Mouse (Mus musculus) hindbrain, embryonic 13.5 days (tissue): ENCODE data around the gene Nucb1. TPM values are rescaled to one million over a fixed set of nuclear protein-coding genes. Genes with fewer than 3 reads are reported as not detected.
"Not testable (repeated sequence)": the region's sequence is repeated elsewhere in the genome, so short reads cannot be mapped to it uniquely, and the experiment has no call there.

ENCODE experiments used
- ATAC-seq: fragments of 200-750 bp; cut with Nextera tagmentation; 2 replicates; pipeline ENCODE4 v1.8.0; 2017; ENCODE audit warnings: moderate TSS enrichment; ENCODE audit not compliant: low FRiP score
- H3K27ac ChIP-seq: fragments of 300-500 bp; sonication (generic); 2 replicates; pipeline ENCODE4 v1.5.1; 2015; ENCODE audit warnings: inconsistent platforms, mild to moderate bottlenecking, moderate library complexity
- H3K27me3 ChIP-seq: fragments of 300-500 bp; sonication (generic); 2 replicates; pipeline ENCODE4 v1.6.1; 2015; ENCODE audit warnings: mild to moderate bottlenecking, inconsistent platforms
- H3K36me3 ChIP-seq: fragments of 300-500 bp; sonication (generic); 2 replicates; pipeline ENCODE4 v1.6.1; 2015; ENCODE audit warnings: mild to moderate bottlenecking, inconsistent platforms
- H3K4me1 ChIP-seq: fragments of 300-500 bp; sonication (generic); replicated peaks from 2 replicates; pipeline ENCODE4 v1.6.1; 2015; ENCODE audit warnings: inconsistent platforms
- H3K4me2 ChIP-seq: fragments of 300-500 bp; sonication (generic); 2 replicates; pipeline ENCODE4 v1.6.1; 2015; ENCODE audit warnings: inconsistent platforms, mild to moderate bottlenecking, moderate library complexity
- H3K4me3 ChIP-seq: fragments of 300-500 bp; sonication (generic); 2 replicates; pipeline ENCODE4 v1.5.1; 2015; ENCODE audit warnings: mild to moderate bottlenecking, inconsistent platforms
- H3K9ac ChIP-seq: fragments of 300-500 bp; sonication (generic); 2 replicates; pipeline ENCODE4 v1.6.1; 2015; ENCODE audit warnings: mild to moderate bottlenecking, inconsistent platforms
- H3K9me3 ChIP-seq: fragments of 300-500 bp; sonication (generic); 2 replicates; pipeline ENCODE4 v1.6.1; 2016; ENCODE audit warnings: inconsistent platforms
- WGBS: fragments of 180-500 bp; shearing (Covaris S2); methylation state at CpG from one replicate; pipeline ENCODE4 v1.1.7; 2015; 5-methylcytosine and 5-hydroxymethylcytosine counted together
- polyA plus RNA-seq: library from polyadenylated mRNA; unstranded; fragments of >200 nt; fragmentation: Nextera tagmentation; extraction: Ambion mirVana; gene quantifications from 2 replicates; pipeline ENCODE4 v1.2.1, GENCODE M21; 2015

The Nucb1 gene
- polyA plus RNA-seq, 1 experiment from 2014 or later: 121 TPM

DNA sequence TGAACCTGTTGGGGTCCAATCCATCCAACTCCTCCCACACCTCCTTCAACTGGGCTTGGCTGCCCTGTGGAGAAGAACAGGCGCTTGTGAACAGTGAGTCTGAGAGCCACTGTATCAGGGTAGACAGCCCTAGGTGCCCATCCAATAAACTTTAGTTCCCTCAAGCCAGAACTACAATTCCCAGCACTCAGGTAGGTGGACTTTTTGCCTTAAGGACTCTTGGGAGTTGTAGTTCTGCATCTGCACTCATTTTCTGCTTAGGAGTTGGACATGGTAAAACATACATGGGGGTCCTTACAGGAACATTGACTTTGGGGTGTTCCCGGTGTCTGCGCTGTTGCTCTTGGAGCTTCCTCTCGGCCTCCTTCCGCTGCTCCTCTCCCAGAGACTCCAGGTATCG is 11.8 kb downstream of the Nucb1 start:
- Histone ChIP-seq H3K9ac (no peak overlapping the region), H3K27ac (no peak overlapping the region), H3K4me2 (no peak overlapping the region), H3K9me3 (no peaks in the 10 kb centered on the region), H3K27me3 (no peaks in the 10 kb centered on the region), H3K4me3 (no peak overlapping the region), H3K4me1 (no peaks in the 10 kb centered on the region; the same call in 1 of the 2 replicates), H3K36me3 (peaks cover 95% of the 10 kb centered on the region)
- WGBS: 97% methylated on average over 6 of the region's 6 CpGs
- ATAC-seq: no peak

DNA sequence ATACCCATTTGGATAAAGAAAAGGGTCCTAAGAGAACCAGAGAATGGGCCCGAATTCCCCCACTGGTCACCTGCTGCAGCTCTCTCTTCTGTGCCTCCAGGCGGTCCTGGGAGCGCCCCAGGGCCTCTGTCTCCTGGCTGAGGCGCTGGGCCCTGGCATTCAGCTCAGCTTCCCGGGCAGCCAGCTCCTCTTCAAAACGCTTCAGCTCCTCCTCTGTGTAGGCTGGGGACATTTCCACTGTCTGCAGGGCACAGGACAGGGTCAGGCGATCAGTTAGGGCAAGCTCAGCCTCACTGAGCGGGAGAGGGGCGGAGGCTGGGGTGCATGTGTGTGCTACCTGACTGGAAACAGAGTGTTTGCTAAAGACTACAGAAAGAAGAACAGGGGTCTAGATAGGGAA is 15.7 kb downstream of the Nucb1 start:
- Histone ChIP-seq H3K9ac (no peak overlapping the region), H3K9me3 (no peaks in the 10 kb centered on the region), H3K4me2 (no peak overlapping the region), H3K4me1 (peaks cover 8% of the 10 kb centered on the region), H3K27me3 (no peaks in the 10 kb centered on the region), H3K27ac (no peak overlapping the region), H3K4me3 (no peak overlapping the region), H3K36me3 (peaks cover 76% of the 10 kb centered on the region)
- ATAC-seq: no peak
- 83% methylated on average over 9 of the region's 9 CpGs for WGBS

DNA sequence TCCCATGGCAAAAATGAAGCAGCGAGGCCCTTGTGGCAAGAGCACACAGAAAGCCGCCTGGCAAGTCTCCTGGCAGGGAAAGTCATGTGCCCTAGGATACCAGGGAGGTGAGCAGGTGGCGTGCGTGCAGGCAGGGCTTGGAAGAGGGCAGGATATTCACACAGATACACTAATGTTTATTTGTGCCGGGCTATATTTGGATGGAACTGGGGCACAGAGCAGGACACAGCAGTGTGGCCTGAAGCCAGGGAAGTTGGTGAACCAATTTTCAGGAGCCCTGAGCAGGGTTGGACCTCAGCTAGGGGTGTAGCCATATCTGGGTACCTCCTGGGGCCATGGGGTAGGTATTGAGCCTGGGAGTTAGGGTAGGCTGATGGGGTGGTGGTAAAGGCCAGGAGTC is 17.3 kb downstream of the Nucb1 start:
- no peak overlapping the region for H3K9ac ChIP-seq
- H3K27ac ChIP-seq: no peak overlapping the region
- H3K9me3 ChIP-seq: no peaks in the 10 kb centered on the region
- H3K27me3 ChIP-seq: no peaks in the 10 kb centered on the region
- H3K4me1 ChIP-seq: peaks cover 22% of the 10 kb centered on the region
- ATAC-seq: no peak
- no peak overlapping the region for H3K4me3 ChIP-seq
- H3K36me3 ChIP-seq: peaks cover 60% of the 10 kb centered on the region
- no peak overlapping the region for H3K4me2 ChIP-seq
- whole genome bisulfite sequencing: 96% methylated on average over 5 of the region's 5 CpGs

DNA sequence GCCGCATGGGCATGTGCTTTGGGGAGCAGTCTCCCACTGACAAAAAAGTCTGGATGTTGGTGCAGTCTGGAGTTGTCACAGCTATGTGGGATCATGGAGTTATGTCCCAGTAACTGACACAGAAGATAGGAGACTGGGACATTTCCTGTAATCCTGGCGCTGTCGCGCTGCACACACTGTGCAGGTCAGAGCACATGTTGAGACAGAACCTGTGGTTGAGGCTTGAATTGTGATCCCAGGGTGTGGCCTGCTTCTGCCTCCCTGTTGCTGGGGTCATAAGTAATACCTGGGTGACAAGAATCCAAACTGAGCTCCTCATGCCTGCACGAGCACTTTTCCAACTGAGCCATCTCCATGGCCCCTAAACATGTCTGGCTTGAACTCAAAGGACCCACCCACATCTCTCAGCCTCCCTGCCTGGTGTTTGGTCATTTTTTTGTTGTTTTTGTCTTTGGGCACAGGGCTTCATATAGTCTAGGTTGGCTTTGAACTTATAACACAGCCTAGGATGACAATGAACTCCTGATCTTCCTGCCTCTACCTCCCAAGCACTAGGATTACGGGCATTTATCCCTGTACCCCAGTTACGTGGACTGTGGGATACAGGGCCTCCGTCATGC is 17.9 kb downstream of the Nucb1 start:
- peaks cover 54% of the 10 kb centered on the region for H3K36me3 ChIP-seq
- no peak for ATAC-seq
- H3K4me3 ChIP-seq: no peak overlapping the region
- H3K9ac ChIP-seq: no peak overlapping the region
- H3K27ac ChIP-seq: no peak overlapping the region
- H3K4me1 ChIP-seq: peaks cover 25% of the 10 kb centered on the region
- no peaks in the 10 kb centered on the region for H3K9me3 ChIP-seq
- H3K27me3 ChIP-seq: no peaks in the 10 kb centered on the region
- H3K4me2 ChIP-seq: no peak overlapping the region
- WGBS: 97% methylated on average over 8 of the region's 8 CpGs

DNA sequence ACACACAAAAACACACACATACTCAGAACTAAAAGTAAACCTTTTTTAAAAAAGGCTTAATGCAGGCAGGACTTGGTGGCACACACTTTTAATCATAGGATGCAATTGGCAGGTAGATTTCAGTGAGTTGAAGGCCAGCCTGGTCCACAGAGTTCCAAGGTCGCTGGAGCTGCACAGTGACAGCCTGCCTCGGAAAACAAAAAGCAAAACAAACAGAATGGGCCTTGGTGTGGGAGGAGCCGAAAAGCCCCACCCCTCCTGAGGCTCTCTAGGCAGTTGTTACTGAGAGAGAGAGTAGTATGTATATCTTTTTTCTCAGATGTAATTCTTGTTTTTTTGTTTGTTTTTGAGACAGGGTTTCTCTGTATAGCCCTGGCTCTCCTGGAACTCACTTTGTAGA is 18.9 kb downstream of the Nucb1 start:
- H3K4me2 ChIP-seq: no peak overlapping the region
- peaks cover 43% of the 10 kb centered on the region for H3K36me3 ChIP-seq
- no peak overlapping the region for H3K27ac ChIP-seq
- ATAC-seq: no peak
- H3K9ac ChIP-seq: no peak overlapping the region; the same call in 1 of the 2 replicates
- H3K9me3 ChIP-seq: no peaks in the 10 kb centered on the region
- H3K4me3 ChIP-seq: no peak overlapping the region
- peaks cover 25% of the 10 kb centered on the region for H3K4me1 ChIP-seq
- WGBS: 25% methylated on average over 3 of the region's 3 CpGs
- H3K27me3 ChIP-seq: no peaks in the 10 kb centered on the region

DNA sequence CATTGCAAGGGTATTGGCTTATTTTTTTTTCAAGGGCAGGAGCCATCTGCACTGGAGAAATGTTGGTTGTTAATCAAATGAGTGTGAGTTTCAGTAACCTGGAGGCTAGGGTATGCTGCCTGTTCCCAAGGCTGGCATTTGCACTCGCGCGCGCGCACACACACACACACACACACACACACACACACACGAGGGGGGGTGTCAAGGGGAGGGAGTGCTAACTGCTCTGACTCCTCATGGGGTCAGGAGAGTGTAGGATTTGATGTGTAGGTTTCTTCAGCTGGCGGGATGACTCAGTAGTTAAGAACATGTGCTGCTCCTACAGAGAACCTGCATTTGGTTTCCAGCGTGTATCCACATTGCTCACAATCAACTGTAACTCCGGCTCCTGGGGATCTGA is 19.4 kb downstream of the Nucb1 start:
- Histone ChIP-seq H3K4me2 (no peak overlapping the region), H3K9me3 (no peaks in the 10 kb centered on the region), H3K36me3 (peaks cover 39% of the 10 kb centered on the region), H3K27me3 (no peaks in the 10 kb centered on the region), H3K4me3 (no peak overlapping the region), H3K27ac (no peak overlapping the region), H3K9ac (no peak overlapping the region; the same call in 1 of the 2 replicates), H3K4me1 (peaks cover 25% of the 10 kb centered on the region)
- ATAC-seq: no peak
- 54% methylated on average over 9 of the region's 9 CpGs for WGBS

DNA sequence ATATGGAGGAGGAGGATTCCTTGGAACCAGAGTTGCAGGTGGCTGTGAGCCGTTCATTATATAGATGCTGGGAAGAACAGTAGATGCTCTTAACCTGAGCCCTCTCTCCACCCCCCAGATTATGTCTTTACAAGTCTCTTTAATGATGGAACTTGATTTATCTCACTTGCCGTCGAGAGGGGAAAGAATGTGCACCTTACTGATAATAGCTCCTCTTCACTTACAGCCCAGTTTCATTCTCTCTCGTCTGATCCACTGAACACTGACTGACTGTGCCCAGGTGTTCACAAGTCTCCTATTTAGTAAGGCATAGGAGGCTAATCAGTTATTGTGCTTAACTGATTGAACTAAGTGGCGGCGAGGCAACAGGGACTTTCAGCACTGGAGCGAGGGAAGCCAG is 20.6 kb downstream of the Nucb1 start:
- H3K27me3 ChIP-seq: no peaks in the 10 kb centered on the region
- 82% methylated on average over 7 of the region's 7 CpGs for WGBS
- H3K4me3 ChIP-seq: no peak overlapping the region
- H3K4me2 ChIP-seq: no peak overlapping the region
- H3K27ac ChIP-seq: no peak overlapping the region
- H3K36me3 ChIP-seq: peaks cover 26% of the 10 kb centered on the region
- no peak for ATAC-seq
- no peaks in the 10 kb centered on the region for H3K9me3 ChIP-seq
- peaks cover 25% of the 10 kb centered on the region for H3K4me1 ChIP-seq
- no peak overlapping the region for H3K9ac ChIP-seq

DNA sequence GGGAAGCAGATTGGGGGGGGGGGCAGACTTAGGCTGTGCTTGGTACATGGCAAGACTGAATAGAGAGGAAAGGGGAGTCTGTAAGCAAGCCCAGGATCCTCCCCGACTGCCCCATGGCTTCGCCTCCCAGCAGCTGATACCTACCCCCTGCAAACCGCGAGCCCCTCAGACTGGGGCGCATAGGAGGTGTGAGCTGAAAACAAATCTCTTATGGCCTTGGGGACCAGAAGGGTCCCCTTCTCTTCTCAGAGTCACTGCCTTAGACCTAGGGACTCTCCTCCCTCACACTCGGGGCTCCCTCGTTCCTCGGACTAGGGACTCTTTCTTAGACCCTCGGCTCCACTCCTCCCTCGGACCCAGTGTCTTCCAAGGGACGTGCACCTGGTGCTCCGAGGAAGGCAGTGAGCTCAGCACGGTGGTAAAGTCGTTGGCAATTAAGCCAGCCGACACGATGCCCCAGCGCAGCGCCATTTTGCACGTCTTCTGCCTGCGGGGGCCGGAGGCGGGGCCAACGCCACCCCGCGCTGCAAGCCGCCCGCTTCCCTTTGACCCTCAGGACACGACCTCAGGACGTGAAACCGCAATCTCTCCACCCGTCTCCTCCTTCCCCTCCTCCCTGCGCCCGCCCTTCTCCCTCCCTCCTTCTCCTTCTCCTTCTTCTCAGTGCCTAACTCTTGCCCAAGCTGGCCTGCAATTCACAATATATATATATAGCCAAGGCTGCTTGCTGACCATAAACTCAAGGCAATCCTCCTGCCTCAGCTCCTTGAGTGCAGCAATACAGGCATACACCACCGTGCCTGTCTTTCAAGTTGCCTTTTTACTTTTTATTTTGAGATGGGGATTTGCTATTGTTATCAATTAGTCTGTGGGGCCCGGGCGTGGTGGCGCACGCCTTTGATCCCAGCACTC is 21.7 kb downstream of the Nucb1 start, which contains the start of gene Dhdh:
Gene Dhdh, minus strand, starts transcription at position 513 of the 912 bp plus-strand sequence.
- H3K27me3 ChIP-seq: no peaks in the 10 kb centered on the region
- WGBS: 10% methylated on average over 36 of the region's 38 CpGs
- H3K4me1 ChIP-seq: peaks cover 25% of the 10 kb centered on the region
- ATAC-seq: peak; percentile 66
- peak within 1 kb of the TSS; percentile 70 for H3K9ac ChIP-seq
- H3K4me2 ChIP-seq: peak within 1 kb of the TSS; percentile 66
- H3K4me3 ChIP-seq: peak within 1 kb of the TSS; percentile 45
- H3K36me3 ChIP-seq: peaks cover 16% of the 10 kb centered on the region
- H3K9me3 ChIP-seq: no peaks in the 10 kb centered on the region
- peak within 1 kb of the TSS; percentile 88 for H3K27ac ChIP-seq

DNA sequence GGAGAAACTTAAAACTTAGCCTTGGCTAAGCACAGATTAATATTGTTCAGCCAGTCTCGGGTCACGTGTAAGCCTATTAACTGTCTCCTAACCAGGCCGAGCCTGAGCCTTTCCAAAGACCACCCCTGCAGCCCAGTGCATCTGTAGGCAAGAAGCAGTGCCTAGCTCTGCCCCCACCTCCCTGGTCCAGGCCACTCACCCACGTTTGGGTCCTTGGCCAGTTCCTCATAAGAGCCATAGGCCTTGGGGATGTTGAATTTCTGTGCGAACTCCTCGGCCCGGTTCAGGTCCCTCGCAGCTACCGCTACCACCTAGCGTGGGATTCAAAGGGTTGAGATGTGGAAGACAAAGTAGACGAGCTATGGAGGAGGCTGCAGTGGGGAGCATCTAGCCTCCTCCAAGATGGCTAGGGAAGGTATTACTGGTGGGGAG is 22.3 kb downstream of the Nucb1 start:
- Histone ChIP-seq H3K9me3 (no peaks in the 10 kb centered on the region), H3K4me3 (peak overlapping the region; percentile 45), H3K4me2 (peak overlapping the region; percentile 66), H3K36me3 (peaks cover 9% of the 10 kb centered on the region), H3K9ac (peak overlapping the region; percentile 70), H3K27ac (peak overlapping the region; percentile 88), H3K27me3 (no peaks in the 10 kb centered on the region), H3K4me1 (peaks cover 25% of the 10 kb centered on the region)
- WGBS: 17% methylated on average over 11 of the region's 11 CpGs
- peak; percentile 59 for ATAC-seq

DNA sequence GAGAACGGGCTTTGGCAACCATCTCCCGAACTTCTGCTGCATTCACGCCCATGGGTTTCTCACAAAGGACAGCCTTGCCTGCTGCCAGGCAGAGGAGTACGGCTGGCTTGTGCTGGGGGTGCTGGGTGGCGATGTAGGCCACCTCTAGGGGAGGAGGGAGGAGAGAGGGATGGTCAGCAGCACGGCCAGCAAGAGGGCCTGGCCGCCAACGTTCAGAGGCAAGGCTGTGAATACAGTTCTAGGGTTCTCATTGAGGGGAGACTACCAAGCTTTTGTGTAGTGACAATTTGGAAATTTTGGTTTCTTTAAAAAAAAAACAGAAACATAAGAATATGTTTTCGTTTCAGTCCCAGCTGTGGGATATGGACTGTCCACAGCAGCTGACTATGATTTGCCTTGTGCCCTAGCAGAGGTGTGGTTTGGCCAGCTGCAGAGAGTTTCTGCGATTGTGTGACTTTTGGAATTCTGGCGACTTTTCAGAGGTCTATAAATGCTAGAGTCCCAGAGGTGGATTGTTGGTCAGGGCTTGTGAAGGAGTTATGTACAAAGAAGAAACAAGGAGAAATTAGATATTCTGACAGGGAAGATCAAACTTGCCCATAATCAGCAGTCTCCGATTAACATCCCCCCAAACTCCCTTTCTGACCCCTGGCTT is 23.3 kb downstream of the Nucb1 start, which contains the start of gene Gm45808:
Gene Gm45808, minus strand, starts transcription at position 51 of the 655 bp plus-strand sequence.
- no peaks in the 10 kb centered on the region for H3K27me3 ChIP-seq
- H3K9ac ChIP-seq: no peak within 1 kb of the TSS
- no peak within 1 kb of the TSS for H3K27ac ChIP-seq
- no peak within 1 kb of the TSS; the same call in 1 of the 2 replicates for H3K4me3 ChIP-seq
- H3K4me1 ChIP-seq: peaks cover 25% of the 10 kb centered on the region
- peaks cover 1% of the 10 kb centered on the region; the same call in 1 of the 2 replicates for H3K36me3 ChIP-seq
- H3K9me3 ChIP-seq: no peaks in the 10 kb centered on the region
- ATAC-seq: no peak
- WGBS: 80% methylated on average over 12 of the region's 12 CpGs
- H3K4me2 ChIP-seq: 0 out of 2 replicates have a peak within 1 kb of the TSS, but pooled peaks have one; percentile 66

DNA sequence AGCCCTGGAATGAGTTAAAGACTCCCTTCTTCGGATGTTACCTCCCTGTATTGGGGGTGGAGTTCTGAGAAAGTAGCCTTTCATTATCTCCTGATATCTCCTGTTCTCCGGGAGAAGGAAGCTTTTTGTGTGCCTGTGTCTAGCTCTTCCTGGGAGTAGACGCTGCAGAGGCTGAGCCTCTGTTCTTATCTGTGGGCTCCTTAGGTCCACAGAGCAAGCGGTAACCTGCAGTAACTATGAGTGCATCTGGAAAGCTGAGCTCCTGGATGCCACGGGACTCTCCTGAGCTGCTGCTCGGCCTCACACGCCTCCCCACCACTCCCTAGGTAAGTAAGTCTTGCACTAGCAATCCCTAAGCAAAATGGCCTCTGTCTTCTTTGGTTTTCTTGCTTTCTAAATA is 24.0 kb downstream of the Nucb1 start:
- ATAC-seq: no peak
- 83% methylated on average over 7 of the region's 7 CpGs for WGBS
- Histone ChIP-seq H3K27ac (no peak overlapping the region), H3K9me3 (no peaks in the 10 kb centered on the region), H3K4me2 (no peak overlapping the region), H3K27me3 (no peaks in the 10 kb centered on the region), H3K4me1 (peaks cover 23% of the 10 kb centered on the region), H3K9ac (no peak overlapping the region), H3K4me3 (no peak overlapping the region), H3K36me3 (no peaks in the 10 kb centered on the region)

DNA sequence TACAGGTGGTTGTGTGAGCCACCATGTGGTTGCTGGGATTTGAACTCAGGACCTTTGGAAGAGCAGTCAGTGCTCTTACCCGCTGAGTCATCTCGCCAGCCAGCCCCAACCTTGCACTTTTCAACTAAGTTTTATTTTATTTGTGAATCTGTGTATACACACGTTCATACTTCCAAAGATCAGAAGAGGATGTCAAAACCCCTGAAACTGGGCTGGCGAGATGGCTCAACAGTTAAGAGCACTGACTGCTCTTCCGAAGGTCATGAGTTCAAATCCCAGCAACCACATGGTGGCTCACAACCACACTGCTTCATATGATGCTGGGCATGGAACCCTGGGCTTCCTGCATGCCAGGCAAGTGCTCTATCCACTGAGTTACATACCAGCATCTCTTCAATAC is 25.2 kb downstream of the Nucb1 start:
- ATAC-seq, H3K9ac ChIP-seq: not testable (repeated sequence)
- WGBS: 96% methylated on average over 5 of the region's 5 CpGs

More for the DNA sequence above, 25.2 kb downstream of the Nucb1 start:
- H3K4me3 ChIP-seq, H3K9me3 ChIP-seq, H3K27ac ChIP-seq, H3K4me2 ChIP-seq, H3K27me3 ChIP-seq, H3K36me3 ChIP-seq: not testable (repeated sequence)
- peaks cover 17% of the 10 kb centered on the region for H3K4me1 ChIP-seq
